Mouse (Mus musculus): Measurements from ENCODE around the gene Rps6kb1. TPM values are rescaled to one million over a fixed set of nuclear protein-coding genes. Genes with fewer than 3 reads are reported as not detected.

Rps6kb1 gene
- total and polyA plus RNA-seq, 3 experiments: 45.2 to 110 (median 76.9) TPM

DNA sequence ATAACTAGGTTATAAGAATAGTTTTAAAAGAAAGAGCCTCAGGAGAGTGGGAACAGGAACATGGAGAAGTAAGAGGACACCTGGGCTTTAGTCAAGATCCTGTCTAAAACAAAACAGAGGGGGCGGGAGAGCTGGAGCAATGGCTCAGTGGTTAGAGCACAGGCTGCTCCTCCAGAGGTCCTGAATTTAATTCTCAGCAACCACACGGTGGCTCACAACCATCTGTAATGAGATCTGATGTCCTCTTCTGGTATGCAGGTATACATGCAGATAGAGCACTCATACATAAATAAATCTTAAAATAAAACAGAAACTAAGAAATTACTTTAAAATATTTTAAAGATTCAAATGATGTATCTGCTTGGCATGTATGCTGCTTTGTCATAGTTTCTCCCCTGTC lies 28.0 kb upstream of the Rps6kb1 start (continued):
- TF ChIP-seq BHLHE40 (IDR thresholded peaks at IDR 0.05; ENCODE audit: low read depth, low read length) (no peak), USF1 (IDR thresholded peaks at IDR 0.05; ENCODE audit: low read depth, low read length) (no peak)

DNA sequence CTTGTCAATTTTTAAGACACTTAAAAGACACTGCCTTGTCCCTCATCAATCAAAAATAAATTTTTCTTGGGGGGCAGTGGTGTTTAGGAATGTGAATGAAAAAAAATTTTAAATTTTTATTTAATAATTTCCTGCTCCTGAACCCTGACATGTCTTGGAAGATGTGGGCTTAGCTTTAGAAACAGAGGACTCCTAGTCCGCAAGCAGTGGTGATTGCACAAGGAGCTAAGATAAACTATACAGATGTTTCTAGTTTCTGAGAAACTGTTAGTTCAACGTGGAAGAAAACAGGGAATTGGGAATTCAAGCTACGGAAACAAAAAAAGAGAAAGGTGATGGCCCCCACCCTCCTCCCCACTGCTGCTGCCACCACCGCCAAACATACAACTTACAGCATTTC lies 27.3 kb upstream of the Rps6kb1 start:
- H3K27me3 ChIP-seq (replicated peaks): no peaks in the 10 kb centered on the region
- H3K79me2 ChIP-seq (replicated peaks; ENCODE audit: control insufficient read depth, extremely low read depth, insufficient read depth, poor library complexity, severe bottlenecking): no peaks in the 10 kb centered on the region
- TF ChIP-seq BHLHE40 (IDR thresholded peaks at IDR 0.05; ENCODE audit: low read depth, low read length): no peak
- no peak for TF ChIP-seq MXI1 (IDR thresholded peaks at IDR 0.05; ENCODE audit: low read depth, low read length)
- TF ChIP-seq CTCF (conservative IDR thresholded peaks at IDR 0.05 in 1 of 2, IDR thresholded peaks at IDR 0.05 in 1 of 2; ENCODE audit: low read depth in 2 of 2, low read length in 2 of 2): no peak
- no peak for TF ChIP-seq GABPA (IDR thresholded peaks at IDR 0.05; ENCODE audit: insufficient replicate concordance, low read depth, low read length)
- in situ Hi-C loops (cut with MboI; ENCODE audit: low pct_ligation_motif_present, low pct_unique_long_range_greater_than_20kb, low sequenced_read_pairs): loop anchor here (10.0 to 25.0 kb wide), 2 partner anchors 265 to 433 kb away; no protein-coding TSS in a partner anchor
- DNase-seq (ENCODE audit: extremely low read depth): no peak
- dilution Hi-C loops (cut with MboI; ENCODE audit: extremely low pct_ligation_motif_present, extremely low pct_unique_long_range_greater_than_20kb, low sequenced_read_pairs): no loop called here
- no peak overlapping the region for H3K27ac ChIP-seq (ENCODE audit: insufficient read depth, low read depth)
- peaks cover 0 to 18% of the 10 kb centered on the region in 2 experiments for H3K36me3 ChIP-seq (replicated peaks in 1 of 2; ENCODE audit: control insufficient read depth in 1 of 2, insufficient read depth in 1 of 2, low read length in 1 of 2)
- H3K4me2 ChIP-seq (ENCODE audit: insufficient read depth, low read depth, poor library complexity, severe bottlenecking): no peak overlapping the region
- H3K4me1 ChIP-seq (ENCODE audit: control insufficient read depth in 1 of 2, insufficient read depth in 2 of 2): peaks cover 38 to 79% of the 10 kb centered on the region in 2 experiments
- H3K9ac ChIP-seq (ENCODE audit: insufficient read depth, low read depth): no peak overlapping the region
- no peak overlapping the region for H3K4me3 ChIP-seq (replicated peaks in 1 of 3; ENCODE audit: low read depth in 2 of 3, low read length in 2 of 3, poor library complexity in 1 of 3)
- H3K9me3 ChIP-seq (replicated peaks; ENCODE audit: low read length): no peaks in the 10 kb centered on the region

DNA sequence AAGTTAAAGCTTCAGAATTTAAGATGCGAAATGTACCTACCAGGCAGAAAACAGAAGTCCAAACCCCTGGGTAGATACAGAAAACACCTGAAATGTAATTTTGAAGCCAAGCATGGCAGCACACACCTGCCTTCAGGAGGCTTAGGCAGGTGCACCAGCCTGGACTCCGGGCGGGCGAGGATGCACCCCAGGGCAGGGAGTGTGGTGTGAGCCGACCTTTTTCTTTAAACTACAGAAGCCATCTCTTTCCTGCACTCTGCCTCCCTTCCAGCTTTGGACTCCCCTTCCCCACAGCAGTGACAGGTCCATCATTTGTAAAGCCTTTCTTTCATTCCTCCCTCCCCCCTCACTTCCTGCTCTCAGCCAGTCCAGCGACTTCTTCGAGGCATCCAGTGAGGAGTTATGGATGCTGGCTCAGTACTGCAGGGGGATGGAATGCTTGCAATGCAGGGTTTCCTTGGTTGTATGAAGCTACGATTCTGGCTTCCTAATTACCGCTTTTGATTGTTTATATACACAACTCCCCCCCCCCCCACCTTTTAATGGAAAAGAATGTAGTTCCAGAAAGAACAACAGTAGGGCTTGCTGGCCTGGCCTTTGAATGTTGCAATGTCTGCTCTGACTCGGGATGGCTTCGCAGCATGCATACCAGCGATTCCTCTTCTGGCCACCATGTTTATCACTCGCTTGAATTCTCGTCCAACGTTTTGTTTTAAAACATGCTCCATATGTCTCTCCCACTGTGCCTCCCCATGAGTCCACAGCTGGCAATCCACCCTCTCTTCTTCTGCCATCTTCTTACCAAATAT lies 26.6 kb upstream of the Rps6kb1 start:
- Histone ChIP-seq H3K4me2 (ENCODE audit: insufficient read depth, low read depth, poor library complexity, severe bottlenecking) (no peak overlapping the region), H3K9me3 (replicated peaks; ENCODE audit: low read length) (no peaks in the 10 kb centered on the region), H3K27ac (ENCODE audit: insufficient read depth, low read depth) (no peak overlapping the region), H3K4me1 (ENCODE audit: control insufficient read depth in 1 of 2, insufficient read depth in 2 of 2) (peaks cover 36 to 79% of the 10 kb centered on the region in 2 experiments), H3K9ac (ENCODE audit: insufficient read depth, low read depth) (no peak overlapping the region), H3K36me3 (replicated peaks in 1 of 2; ENCODE audit: control insufficient read depth in 1 of 2, insufficient read depth in 1 of 2, low read length in 1 of 2) (peaks cover 0 to 22% of the 10 kb centered on the region in 2 experiments), H3K27me3 (replicated peaks) (no peaks in the 10 kb centered on the region), H3K4me3 (replicated peaks in 1 of 3; ENCODE audit: low read depth in 2 of 3, low read length in 2 of 3, poor library complexity in 1 of 3) (no peak overlapping the region), H3K79me2 (replicated peaks; ENCODE audit: control insufficient read depth, extremely low read depth, insufficient read depth, poor library complexity, severe bottlenecking) (no peaks in the 10 kb centered on the region)
- in situ Hi-C loops (cut with MboI; ENCODE audit: low pct_ligation_motif_present, low pct_unique_long_range_greater_than_20kb, low sequenced_read_pairs) (loop anchor here (10.0 to 25.0 kb wide), 2 partner anchors 266 to 434 kb away; no protein-coding TSS in a partner anchor), dilution Hi-C loops (cut with MboI; ENCODE audit: extremely low pct_ligation_motif_present, extremely low pct_unique_long_range_greater_than_20kb, low sequenced_read_pairs) (no loop called here)
- TF ChIP-seq MAZ (IDR thresholded peaks at IDR 0.05; ENCODE audit: low read depth, low read length) (no peak), SMC3 (IDR thresholded peaks at IDR 0.05; ENCODE audit: low read depth, low read length) (no peak), MAFK (IDR thresholded peaks at IDR 0.05; ENCODE audit: insufficient replicate concordance, low read length) (no peak), MAX (IDR thresholded peaks at IDR 0.05; ENCODE audit: low read length) (no peak), USF2 (conservative IDR thresholded peaks at IDR 0.05; ENCODE audit: low read depth, low read length) (no peak), ZMIZ1 (IDR thresholded peaks at IDR 0.05; ENCODE audit: low read depth, low read length) (no peak), MYC (IDR thresholded peaks at IDR 0.05; ENCODE audit: low read depth, low read length) (no peak), CHD2 (IDR thresholded peaks at IDR 0.05; ENCODE audit: low read length) (no peak), MEF2A (IDR thresholded peaks at IDR 0.05; ENCODE audit: borderline replicate concordance, low read depth, low read length) (no peak), SIN3A (IDR thresholded peaks at IDR 0.05; ENCODE audit: low read length) (no peak), EP300 (IDR thresholded peaks at IDR 0.05; ENCODE audit: low read length) (no peak), JUN (IDR thresholded peaks at IDR 0.05; ENCODE audit: insufficient read depth, low read depth, low read length) (no peak)
- DNase-seq (ENCODE audit: extremely low read depth): no peak
